Mouse (Mus musculus) heart, embryonic 13.5 days (tissue): ENCODE results near the gene Atf7ip. TPM values are rescaled to one million over a fixed set of nuclear protein-coding genes. Genes with fewer than 3 reads are reported as not detected.
A peak's percentile ranks its signal among the peaks of the same experiment; 100 is the strongest.
"Not testable (repeated sequence)": the region's sequence is repeated elsewhere in the genome, so short reads cannot be mapped to it uniquely, and the experiment has no call there.

ENCODE experiments used
- ATAC-seq: fragments of 200-750 bp; cut with Nextera tagmentation; 2 replicates; pipeline ENCODE4 v1.8.0; 2017; ENCODE audit warnings: moderate TSS enrichment; ENCODE audit not compliant: insufficient number of reproducible peaks, low FRiP score, low TSS enrichment; ENCODE audit errors: extremely low read depth
- H3K27ac ChIP-seq: fragments of 300-500 bp; sonication (generic); replicated peaks from 2 replicates; pipeline ENCODE4 v1.5.1; 2015; ENCODE audit warnings: moderate library complexity, mild to moderate bottlenecking, inconsistent platforms
- H3K27me3 ChIP-seq: fragments of 300-500 bp; sonication (generic); replicated peaks from 2 replicates; pipeline ENCODE4 v1.6.1; 2015; ENCODE audit warnings: mild to moderate bottlenecking, inconsistent platforms
- H3K36me3 ChIP-seq: fragments of 300-500 bp; sonication (generic); 2 replicates; pipeline ENCODE4 v1.6.1; 2015; ENCODE audit warnings: mild to moderate bottlenecking, inconsistent platforms
- H3K4me1 ChIP-seq: fragments of 300-500 bp; sonication (generic); 2 replicates; pipeline ENCODE4 v1.6.1; 2015; ENCODE audit warnings: inconsistent platforms
- H3K4me2 ChIP-seq: fragments of 300-500 bp; sonication (generic); 2 replicates; pipeline ENCODE4 v1.6.1; 2015; ENCODE audit warnings: inconsistent platforms, mild to moderate bottlenecking, moderate library complexity
- H3K4me3 ChIP-seq: fragments of 300-500 bp; sonication (generic); 2 replicates; pipeline ENCODE4 v1.5.1; 2015; ENCODE audit warnings: moderate library complexity, mild to moderate bottlenecking, inconsistent platforms
- H3K9ac ChIP-seq: fragments of 300-500 bp; sonication (generic); 2 replicates; pipeline ENCODE4 v1.6.1; 2015; ENCODE audit warnings: inconsistent platforms, mild to moderate bottlenecking, moderate library complexity
- H3K9me3 ChIP-seq: fragments of 300-500 bp; sonication (generic); 2 replicates; pipeline ENCODE4 v1.6.1; 2016; ENCODE audit warnings: inconsistent platforms
- WGBS: fragments of 180-500 bp; shearing (Covaris S2); methylation state at CpG from one replicate; pipeline ENCODE4 v1.1.7; 2015; ENCODE audit warnings: mixed read lengths; 5-methylcytosine and 5-hydroxymethylcytosine counted together
- polyA plus RNA-seq: library from polyadenylated mRNA; unstranded; fragments of >200 nt; fragmentation: Nextera tagmentation; extraction: Ambion mirVana; gene quantifications from 2 replicates; pipeline ENCODE4 v1.2.1, GENCODE M21; 2015

Atf7ip gene
- polyA plus RNA-seq = 31.6 and 33.7 TPM in 2 replicates

GRCm38 (mm10) chr6:136505867-136506266, at the start of gene Atf7ip:
TSS of gene Atf7ip (plus strand) at chr6:136506167.
- H3K4me1 ChIP-seq, H3K9me3 ChIP-seq, H3K36me3 ChIP-seq, H3K4me3 ChIP-seq, ATAC-seq, H3K4me2 ChIP-seq, H3K9ac ChIP-seq, H3K27ac ChIP-seq, H3K27me3 ChIP-seq: not testable (repeated sequence)
- 80% methylated on average over 3 of the region's 3 CpGs for WGBS

DNA sequence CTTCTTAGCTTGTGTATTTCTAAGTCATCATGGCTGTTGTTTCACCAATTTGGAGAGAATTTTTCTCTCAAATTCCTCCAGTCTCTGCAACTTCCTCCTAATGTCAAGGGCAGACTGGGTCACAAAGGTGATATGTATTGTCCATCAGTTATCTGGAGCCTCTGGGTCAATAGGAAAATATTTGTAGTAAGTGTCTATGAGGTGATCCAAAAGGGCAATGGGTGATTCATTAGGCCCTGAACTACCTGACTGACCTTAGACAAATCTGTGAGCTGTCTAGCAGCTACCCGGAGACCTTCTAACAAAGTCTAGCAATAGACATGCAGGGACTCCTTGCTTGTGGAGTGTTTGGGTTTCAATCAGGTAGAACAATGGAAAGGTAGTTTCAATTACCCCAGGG, 49.7 kb upstream of the Atf7ip start:
- H3K27ac ChIP-seq = no peak overlapping the region
- no peak overlapping the region for H3K4me3 ChIP-seq
- H3K4me1 ChIP-seq = peaks cover 6% of the 10 kb centered on the region
- no peak overlapping the region for H3K9ac ChIP-seq
- no peak overlapping the region for H3K4me2 ChIP-seq
- no peak for ATAC-seq
- H3K9me3 ChIP-seq = no peaks in the 10 kb centered on the region
- 92% methylated on average over 1 of the region's 1 CpGs for WGBS
- H3K36me3 ChIP-seq = no peaks in the 10 kb centered on the region
- H3K27me3 ChIP-seq = no peaks in the 10 kb centered on the region

- no peak overlapping the region for H3K27ac ChIP-seq
- no peaks in the 10 kb centered on the region for H3K9me3 ChIP-seq
- no peaks in the 10 kb centered on the region for H3K27me3 ChIP-seq
- H3K36me3 ChIP-seq = no peaks in the 10 kb centered on the region
- ATAC-seq = no peak
- no peak overlapping the region for H3K9ac ChIP-seq
- no peak overlapping the region for H3K4me2 ChIP-seq
- H3K4me3 ChIP-seq = no peak overlapping the region
- 73% methylated on average over 7 of the region's 7 CpGs for WGBS
- peaks cover under 1% of the 10 kb centered on the region for H3K4me1 ChIP-seq
These were observed 46.8 kb upstream of the Atf7ip start for GRCm38 (mm10) chr6:136459156-136459555.

DNA sequence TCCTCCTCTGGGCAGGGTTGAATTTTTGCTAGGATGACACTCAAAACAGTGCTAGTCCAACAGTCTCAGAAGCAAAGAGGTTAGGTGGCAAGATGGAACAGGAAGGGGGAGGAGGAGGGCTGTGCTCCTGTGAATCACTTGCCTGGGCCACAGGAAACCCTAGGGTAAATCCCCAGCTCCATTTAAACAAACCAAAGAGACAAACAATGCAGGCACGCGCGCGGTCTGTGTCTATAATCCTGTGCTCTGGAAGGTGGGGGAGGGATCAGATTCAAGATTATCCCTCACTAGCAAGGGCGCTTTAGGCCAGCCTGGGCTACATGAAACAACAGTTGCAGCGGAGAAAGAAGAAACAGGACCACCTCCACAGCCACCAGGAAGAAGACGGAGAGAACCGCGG, 42.5 kb upstream of the Atf7ip start:
- H3K27ac ChIP-seq = peak overlapping the region; percentile 62
- no peaks in the 10 kb centered on the region for H3K9me3 ChIP-seq
- no peak for ATAC-seq
- no peak overlapping the region for H3K4me3 ChIP-seq
- no peaks in the 10 kb centered on the region for H3K27me3 ChIP-seq
- no peak overlapping the region for H3K4me2 ChIP-seq
- WGBS = 72% methylated on average over 9 of the region's 9 CpGs
- H3K9ac ChIP-seq = no peak overlapping the region; the same call in 1 of the 2 replicates
- no peaks in the 10 kb centered on the region for H3K36me3 ChIP-seq
- peaks cover 32% of the 10 kb centered on the region for H3K4me1 ChIP-seq

- Histone ChIP-seq H3K27ac (peak overlapping the region; percentile 62), H3K4me2 (no peak overlapping the region), H3K9ac (peak overlapping the region; percentile 1; the same call in 1 of the 2 replicates), H3K9me3 (no peaks in the 10 kb centered on the region), H3K4me3 (no peak overlapping the region), H3K36me3 (no peaks in the 10 kb centered on the region), H3K4me1 (peaks cover 37% of the 10 kb centered on the region), H3K27me3 (no peaks in the 10 kb centered on the region)
- no peak for ATAC-seq
- 52% methylated on average over 12 of the region's 12 CpGs for WGBS
These were observed 41.8 kb upstream of the Atf7ip start for GRCm38 (mm10) chr6:136464121-136464621.

- ATAC-seq = no peak
- Histone ChIP-seq H3K36me3 (no peaks in the 10 kb centered on the region), H3K9me3 (no peaks in the 10 kb centered on the region), H3K27me3 (no peaks in the 10 kb centered on the region), H3K4me3 (no peak overlapping the region), H3K4me1 (peaks cover 46% of the 10 kb centered on the region), H3K9ac (no peak overlapping the region), H3K27ac (no peak overlapping the region), H3K4me2 (no peak overlapping the region)
- WGBS = 85% methylated on average over 8 of the region's 8 CpGs
These were observed 40.9 kb upstream of the Atf7ip start for GRCm38 (mm10) chr6:136465021-136465420.

- no peaks in the 10 kb centered on the region for H3K36me3 ChIP-seq
- peak overlapping the region; percentile 56; the same call in 1 of the 2 replicates for H3K9ac ChIP-seq
- peak overlapping the region; percentile 53 for H3K4me2 ChIP-seq
- peak overlapping the region; percentile 97 for H3K27ac ChIP-seq
- H3K27me3 ChIP-seq = no peaks in the 10 kb centered on the region
- peaks cover 55% of the 10 kb centered on the region for H3K4me1 ChIP-seq
- no peaks in the 10 kb centered on the region for H3K9me3 ChIP-seq
- H3K4me3 ChIP-seq = no peak overlapping the region
- ATAC-seq = no peak
- 14% methylated on average over 8 of the region's 8 CpGs for whole genome bisulfite sequencing
These were observed 40.0 kb upstream of the Atf7ip start for GRCm38 (mm10) chr6:136465959-136466381.

GRCm38 (mm10) chr6:136466956-136467750, 38.8 kb upstream of the Atf7ip start:
- Histone ChIP-seq H3K4me2 (peak overlapping the region; percentile 35), H3K4me3 (no peak overlapping the region), H3K27me3 (no peaks in the 10 kb centered on the region), H3K4me1 (peaks cover 67% of the 10 kb centered on the region), H3K9me3 (no peaks in the 10 kb centered on the region), H3K27ac (peak overlapping the region; percentile 97), H3K36me3 (no peaks in the 10 kb centered on the region), H3K9ac (no peak overlapping the region)
- 51% methylated on average over 14 of the region's 14 CpGs for WGBS
- ATAC-seq = no peak

DNA sequence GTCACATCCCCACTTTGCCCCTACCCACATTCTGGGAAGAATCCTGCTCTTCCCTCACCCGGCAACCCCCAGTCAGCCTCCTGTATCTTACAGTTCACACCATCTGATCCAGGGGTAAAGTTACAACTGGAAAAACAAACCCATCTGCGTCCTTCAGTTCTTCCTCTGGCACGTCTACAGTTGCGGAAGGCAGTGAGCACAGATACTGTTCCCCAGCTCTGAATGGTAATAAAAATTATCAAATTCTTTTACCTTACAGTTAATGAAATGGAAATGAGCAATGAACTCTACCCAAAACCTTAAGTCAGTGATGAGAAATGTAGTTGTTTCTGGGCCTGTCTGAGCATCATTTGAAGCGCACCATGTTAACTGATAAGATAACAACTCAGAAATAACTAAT, 38.1 kb upstream of the Atf7ip start:
- Histone ChIP-seq H3K9me3 (no peaks in the 10 kb centered on the region), H3K4me2 (peak overlapping the region; percentile 35), H3K4me3 (no peak overlapping the region), H3K27me3 (no peaks in the 10 kb centered on the region), H3K27ac (peak overlapping the region; percentile 97), H3K4me1 (peaks cover 74% of the 10 kb centered on the region), H3K9ac (no peak overlapping the region), H3K36me3 (no peaks in the 10 kb centered on the region)
- 35% methylated on average over 5 of the region's 5 CpGs for WGBS
- no peak for ATAC-seq

- no peaks in the 10 kb centered on the region for H3K27me3 ChIP-seq
- peak overlapping the region; percentile 55 for H3K4me2 ChIP-seq
- H3K4me3 ChIP-seq = no peak overlapping the region
- 2% methylated on average over 12 of the region's 12 CpGs for WGBS
- peak overlapping the region; percentile 97 for H3K27ac ChIP-seq
- no peak overlapping the region for H3K9ac ChIP-seq
- peak; percentile 73 for ATAC-seq
- no peaks in the 10 kb centered on the region for H3K36me3 ChIP-seq
- peaks cover 80% of the 10 kb centered on the region for H3K4me1 ChIP-seq
- no peaks in the 10 kb centered on the region for H3K9me3 ChIP-seq
These were observed 37.5 kb upstream of the Atf7ip start for GRCm38 (mm10) chr6:136468401-136468912.

- Histone ChIP-seq H3K9ac (no peak overlapping the region), H3K36me3 (no peaks in the 10 kb centered on the region), H3K4me3 (no peak overlapping the region), H3K4me1 (peaks cover 86% of the 10 kb centered on the region), H3K27ac (peak overlapping the region; percentile 97), H3K4me2 (peak overlapping the region; percentile 55), H3K27me3 (no peaks in the 10 kb centered on the region), H3K9me3 (no peaks in the 10 kb centered on the region)
- ATAC-seq = no peak
- WGBS = 22% methylated on average over 12 of the region's 12 CpGs
These were observed 36.8 kb upstream of the Atf7ip start for GRCm38 (mm10) chr6:136468974-136469792.
